Mouse (Mus musculus) spleen, postnatal 10 days (tissue): ENCODE data around the gene Rpl22.

ENCODE experiments used
- DNase-seq, 2 experiments: peaks; one replicate each; pipeline ENCODE4 v3.0.0; 2021 to 2022; ENCODE audit warnings: low spot score in 2 of 2

Rpl22 gene

GRCm38 (mm10) chr4:152296874-152297861, 28.4 kb upstream of the Rpl22 start, which contains the start of gene Icmt:
TSS of gene Icmt (plus strand) at chr4:152297227.
- peak; percentile 99 to 100 for DNase-seq

- no peak for DNase-seq
These were observed 26.7 kb upstream of the Rpl22 start for GRCm38 (mm10) chr4:152298836-152299235.

GRCm38 (mm10) chr4:152300375-152300774, 25.2 kb upstream of the Rpl22 start:
- no peak for DNase-seq

- no peak for DNase-seq
These were observed 23.5 kb upstream of the Rpl22 start for GRCm38 (mm10) chr4:152302012-152302411.

- DNase-seq, result no peak
These were observed 22.4 kb upstream of the Rpl22 start for GRCm38 (mm10) chr4:152303172-152303571.

GRCm38 (mm10) chr4:152304685-152305084, 20.9 kb upstream of the Rpl22 start:
- DNase-seq, result no peak

GRCm38 (mm10) chr4:152305991-152306390, 19.6 kb upstream of the Rpl22 start:
- DNase-seq, result no peak

- DNase-seq, result no peak
These were observed 18.0 kb upstream of the Rpl22 start for GRCm38 (mm10) chr4:152307542-152307941.

GRCm38 (mm10) chr4:152312186-152312585, 13.4 kb upstream of the Rpl22 start:
- no peak for DNase-seq

- DNase-seq, result no peak
These were observed 12.3 kb upstream of the Rpl22 start for GRCm38 (mm10) chr4:152313211-152313632.

- DNase-seq, result no peak
These were observed 11.6 kb upstream of the Rpl22 start for GRCm38 (mm10) chr4:152313934-152314333.

GRCm38 (mm10) chr4:152315498-152316213, 9.9 kb upstream of the Rpl22 start:
- DNase-seq, result no peak

- DNase-seq, result no peak
These were observed 7.9 kb upstream of the Rpl22 start for GRCm38 (mm10) chr4:152317631-152318033.

GRCm38 (mm10) chr4:152318517-152319234, 6.9 kb upstream of the Rpl22 start, which contains the start of gene Rnf207:
TSS of gene Rnf207 (minus strand) at chr4:152318993.
- peak in 1 of 2 experiments; percentile 74 for DNase-seq

- no peak for DNase-seq
These were observed 4.1 kb upstream of the Rpl22 start for GRCm38 (mm10) chr4:152321464-152321863.

GRCm38 (mm10) chr4:152324641-152325562, 640 bp upstream of the Rpl22 start:
- DNase-seq, result no peak

GRCm38 (mm10) chr4:152326543-152326942, 1.0 kb downstream of the Rpl22 start:
- DNase-seq, result no peak

GRCm38 (mm10) chr4:152328691-152329090, 3.1 kb downstream of the Rpl22 start:
- peak in 1 of 2 experiments; percentile 78 for DNase-seq

GRCm38 (mm10) chr4:152332952-152333351, 7.4 kb downstream of the Rpl22 start:
- DNase-seq, result peak; percentile 23 to 66

- DNase-seq, result no peak
These were observed 8.0 kb downstream of the Rpl22 start for GRCm38 (mm10) chr4:152333587-152333986.

- DNase-seq, result no peak
These were observed 12.2 kb downstream of the Rpl22 start for GRCm38 (mm10) chr4:152337772-152338171.
